Comparison of ENCODE assay signal across 17 mouse cellular contexts in the genomic region with DNA sequence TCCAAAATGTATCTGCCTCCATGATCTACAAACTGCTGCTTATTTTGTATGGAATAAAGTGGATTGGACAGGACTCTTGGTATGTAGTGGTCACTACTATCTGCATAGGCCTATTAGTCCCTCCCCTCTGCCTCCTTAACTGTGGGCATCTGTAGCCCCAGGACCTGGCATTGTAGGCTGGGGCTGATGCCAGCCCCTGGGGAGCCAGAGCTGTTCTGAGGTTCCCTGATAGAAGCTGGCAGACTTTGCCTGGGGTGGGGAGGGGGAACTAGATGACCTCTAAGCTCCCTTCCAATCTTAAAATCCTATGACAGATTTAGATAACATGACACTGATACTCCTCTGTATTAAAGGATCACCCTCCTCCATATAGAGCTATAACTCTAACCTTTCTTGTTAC.
A peak's percentile ranks its signal among the peaks of the same experiment; 100 is the strongest.
DNase-seq lines count a peak whose midpoint lies in the region.
"Had no signal": no experiment of that assay in that cellular context is flagged by ENCODE, and none has a peak within 500 bp of the region (broad histone marks: within the 10 kb centered on the region; RNA-seq: fewer than 3 reads in every experiment).

No protein-coding gene starts in this region.

- peak; percentile 64 to 81 for DNase-seq in cerebellum, postnatal 10 days
- DNase-seq in cerebellum, adult 9-10 months = no peak
- DNase-seq in cerebellum, postnatal 14 days = peak; percentile 56 to 70
- no peak for DNase-seq in cerebellum, adult 11-12 months
- peak; percentile 10 to 35 for DNase-seq in cerebellum, postnatal 25 days
- no peak for DNase-seq in cerebellum, adult 8-10 months
- DNase-seq in left cerebral cortex, postnatal 4 days = peak; percentile 39
- DNase-seq in left cerebral cortex, adult 8-10 months (ENCODE audit: low spot score in 2 of 2) = no peak
- DNase-seq: adrenal gland, adult 2 months; adrenal gland, adult 8-10 months; adrenal gland, postnatal 10 days; adrenal gland, postnatal 14 days; adrenal gland, postnatal 25 days; adrenal gland, postnatal 36 days; B cell, adult 2 months; cerebellum, adult 11 months; cerebellum, adult 18-20 months had no signal

- intact Hi-C loops in left cerebral cortex, postnatal 4 days (cut with DNase I) = no loop called here

Comparison
In these comparisons a context has a peak if more than half of its experiments do, and no peak if none do; other contexts are left out.
1. DNase-seq: peak in cerebellum, postnatal 10 days (2 of 2), cerebellum, postnatal 14 days (2 of 2), cerebellum, postnatal 25 days (2 of 2) and left cerebral cortex, postnatal 4 days (single experiment); none in cerebellum, adult 9-10 months (single experiment), cerebellum, adult 11-12 months (single experiment), cerebellum, adult 8-10 months (single experiment) and left cerebral cortex, adult 8-10 months (0 of 2).